Mouse (Mus musculus): ENCODE results near the gene Nr1h3. TPM values are rescaled to one million over a fixed set of nuclear protein-coding genes. Genes with fewer than 3 reads are reported as not detected.

Nr1h3 gene
- polyA plus RNA-seq, 1 experiment from 2014 or later, result 2.6 TPM

DNA sequence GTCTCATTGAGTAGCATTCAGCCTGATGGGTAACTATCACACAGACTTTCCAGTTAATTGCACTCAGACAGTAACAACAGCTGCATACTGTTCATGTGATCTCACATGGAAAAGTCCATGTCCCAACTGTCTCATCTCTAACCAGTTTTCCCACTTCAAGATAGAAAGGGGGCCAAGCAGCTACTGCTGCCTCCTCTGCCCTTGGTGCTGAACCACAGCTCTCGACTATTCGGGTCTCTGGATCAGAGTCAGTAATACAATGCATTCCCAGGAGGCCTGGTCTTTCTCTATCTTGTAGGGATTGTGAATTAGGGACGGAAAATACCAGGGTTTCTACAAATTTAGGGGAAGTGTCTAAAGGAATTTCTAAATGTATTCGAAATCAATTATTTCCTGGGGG, 22.8 kb downstream of the Nr1h3 start:
- no peak overlapping the region for H3K4me3 ChIP-seq (ENCODE audit: low read length)
- no peak for ATAC-seq
- no peaks in the 10 kb centered on the region for H3K9me3 ChIP-seq (ENCODE audit: control insufficient read depth, low read length)
- H3K4me1 ChIP-seq (ENCODE audit: control insufficient read depth, insufficient read depth, low read depth, low read length), result peaks cover 22% of the 10 kb centered on the region
- H3K4me2 ChIP-seq (ENCODE audit: low read length), result no peak overlapping the region
- H3K36me3 ChIP-seq (ENCODE audit: control insufficient read depth, insufficient read depth, low read length), result peaks cover 11% of the 10 kb centered on the region
- 37% methylated on average over 4 of the region's 4 CpGs for WGBS
- H3K27me3 ChIP-seq (replicated peaks; ENCODE audit: control insufficient read depth, insufficient read depth, low read length), result no peaks in the 10 kb centered on the region
- no peak overlapping the region for H3K9ac ChIP-seq (ENCODE audit: low read depth, low read length)
- H3K27ac ChIP-seq (ENCODE audit: low read depth, low read length), result no peak overlapping the region

DNA sequence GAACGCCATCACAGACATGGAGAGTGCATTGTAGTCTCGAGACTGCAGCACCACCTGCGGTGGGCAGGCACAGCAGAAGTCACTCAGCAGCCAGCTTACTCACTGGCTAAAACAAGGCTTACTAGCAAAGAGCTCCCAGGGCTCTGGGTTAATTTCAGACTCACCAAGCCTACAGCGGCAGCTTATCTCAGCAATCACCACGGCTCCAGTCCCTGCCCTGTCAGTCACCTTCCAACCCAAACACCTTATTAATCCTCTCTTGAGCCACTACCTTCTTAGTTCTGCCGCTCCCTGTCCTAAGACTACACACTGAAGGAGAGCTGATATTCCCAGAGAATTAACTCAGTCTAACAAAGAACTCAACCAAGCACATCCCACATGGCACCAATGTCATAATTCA, 26.4 kb downstream of the Nr1h3 start:
- H3K27me3 ChIP-seq (replicated peaks; ENCODE audit: control insufficient read depth, insufficient read depth, low read length), result no peaks in the 10 kb centered on the region
- 78% methylated on average over 6 of the region's 6 CpGs for WGBS
- no peak for ATAC-seq
- no peak overlapping the region for H3K4me2 ChIP-seq (ENCODE audit: low read length)
- H3K9me3 ChIP-seq (ENCODE audit: control insufficient read depth, low read length), result no peaks in the 10 kb centered on the region
- H3K4me3 ChIP-seq (ENCODE audit: low read length), result no peak overlapping the region
- peaks cover 26% of the 10 kb centered on the region for H3K36me3 ChIP-seq (ENCODE audit: control insufficient read depth, insufficient read depth, low read length)
- H3K27ac ChIP-seq (ENCODE audit: low read depth, low read length), result no peak overlapping the region
- no peak overlapping the region for H3K9ac ChIP-seq (ENCODE audit: low read depth, low read length)
- peaks cover 10% of the 10 kb centered on the region for H3K4me1 ChIP-seq (ENCODE audit: control insufficient read depth, insufficient read depth, low read depth, low read length)

DNA sequence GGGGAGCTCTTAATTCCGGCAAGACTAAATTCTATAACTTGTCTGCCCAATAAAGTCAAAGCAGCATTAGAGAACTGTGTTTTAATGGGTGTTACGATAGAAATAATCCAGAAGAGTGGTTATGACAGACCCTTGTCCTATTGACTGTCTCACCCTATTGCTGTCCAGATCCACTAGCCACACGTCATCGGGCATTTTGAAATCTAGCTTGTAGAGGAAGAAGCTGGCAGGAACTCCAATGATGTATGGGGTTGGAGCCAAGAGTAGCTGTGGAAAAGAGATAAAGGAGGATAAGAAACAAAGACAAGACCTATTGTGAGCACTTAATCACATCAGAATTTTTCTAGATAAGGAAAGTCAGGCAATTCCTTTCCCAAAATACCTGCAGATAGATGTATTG, 27.1 kb downstream of the Nr1h3 start:
- H3K36me3 ChIP-seq (ENCODE audit: control insufficient read depth, insufficient read depth, low read length), result peaks cover 28% of the 10 kb centered on the region
- 88% methylated on average over 4 of the region's 4 CpGs for WGBS
- H3K4me3 ChIP-seq (ENCODE audit: low read length), result no peak overlapping the region

DNA sequence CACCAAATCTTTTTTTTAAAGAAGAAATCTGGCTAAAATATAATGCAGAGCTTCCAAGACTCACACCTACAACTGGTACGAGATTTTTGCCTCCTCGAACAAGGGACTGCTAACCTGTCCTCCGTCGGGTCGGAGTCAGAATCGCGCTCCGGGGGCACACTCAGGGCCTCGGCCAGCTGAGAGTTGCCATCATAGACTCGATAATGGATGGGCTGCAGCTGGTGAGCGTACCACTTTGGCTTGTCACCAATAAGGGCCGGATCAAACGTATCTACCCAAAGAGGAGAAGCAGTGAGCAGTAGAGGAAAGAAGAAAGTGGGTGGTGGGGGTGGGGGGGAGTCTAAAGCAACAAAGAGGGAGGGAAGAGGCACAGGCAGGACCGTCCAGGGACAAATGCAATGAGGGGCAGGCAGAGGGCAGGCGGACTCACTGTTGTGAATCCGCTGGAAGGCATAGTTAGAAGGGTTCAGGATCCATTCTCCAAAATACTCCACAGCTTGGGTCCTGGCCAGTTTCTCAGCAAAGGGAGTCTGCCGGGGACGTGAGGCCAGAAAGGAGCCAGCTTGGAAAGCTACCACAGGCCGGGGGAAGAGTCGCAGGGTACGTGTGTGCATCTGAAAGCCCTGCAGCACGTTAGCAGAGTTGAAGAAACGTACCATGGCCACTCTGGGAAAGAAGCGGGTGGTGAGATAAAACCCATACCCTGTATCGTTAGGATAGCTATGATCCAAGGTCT, 32.9 kb downstream of the Nr1h3 start:
- H3K9ac ChIP-seq (ENCODE audit: low read depth, low read length), result no peak overlapping the region
- no peak overlapping the region for H3K27ac ChIP-seq (ENCODE audit: low read depth, low read length)
- WGBS, result 84% methylated on average over 25 of the region's 25 CpGs
- H3K27me3 ChIP-seq (replicated peaks; ENCODE audit: control insufficient read depth, insufficient read depth, low read length), result no peaks in the 10 kb centered on the region
- H3K4me2 ChIP-seq (ENCODE audit: low read length), result no peak overlapping the region
- no peaks in the 10 kb centered on the region for H3K9me3 ChIP-seq (ENCODE audit: control insufficient read depth, low read length)
- peaks cover 43% of the 10 kb centered on the region for H3K36me3 ChIP-seq (ENCODE audit: control insufficient read depth, insufficient read depth, low read length)
- no peak for ATAC-seq
- no peak overlapping the region for H3K4me3 ChIP-seq (ENCODE audit: low read length)
- no peaks in the 10 kb centered on the region for H3K4me1 ChIP-seq (ENCODE audit: control insufficient read depth, insufficient read depth, low read depth, low read length)

More for the DNA sequence above, 27.1 kb downstream of the Nr1h3 start:
- H3K4me2 ChIP-seq (ENCODE audit: low read length), result no peak overlapping the region
- no peak overlapping the region for H3K27ac ChIP-seq (ENCODE audit: low read depth, low read length)
- no peaks in the 10 kb centered on the region for H3K27me3 ChIP-seq (replicated peaks; ENCODE audit: control insufficient read depth, insufficient read depth, low read length)
- no peak overlapping the region for H3K9ac ChIP-seq (ENCODE audit: low read depth, low read length)
- H3K9me3 ChIP-seq (ENCODE audit: control insufficient read depth, low read length), result no peaks in the 10 kb centered on the region
- peaks cover 3% of the 10 kb centered on the region; the same call in 1 of the 2 replicates for H3K4me1 ChIP-seq (ENCODE audit: control insufficient read depth, insufficient read depth, low read depth, low read length)
- ATAC-seq, result no peak

DNA sequence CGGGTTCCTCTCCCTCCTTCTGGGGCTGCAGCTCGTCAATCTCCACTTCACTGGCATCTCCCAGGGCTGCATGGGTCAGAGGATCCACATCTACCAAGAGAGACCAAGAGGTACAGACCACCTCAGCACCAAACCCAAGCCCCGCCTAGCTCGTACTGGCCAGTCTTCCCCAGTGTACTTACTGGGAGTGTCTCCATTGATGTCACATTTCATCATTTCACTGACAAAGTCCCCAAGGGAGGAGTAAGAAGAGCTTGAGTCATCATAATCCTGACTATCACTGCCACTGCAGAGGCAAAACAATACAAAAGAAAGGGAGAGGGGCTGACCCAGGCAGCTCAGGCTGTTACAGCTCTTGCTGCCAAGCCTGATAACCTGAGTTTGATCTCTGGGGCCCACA, 35.0 kb downstream of the Nr1h3 start:
- Histone ChIP-seq H3K4me2 (ENCODE audit: low read length) (no peak overlapping the region), H3K36me3 (ENCODE audit: control insufficient read depth, insufficient read depth, low read length) (peaks cover 45% of the 10 kb centered on the region), H3K27ac (ENCODE audit: low read depth, low read length) (no peak overlapping the region), H3K4me3 (ENCODE audit: low read length) (no peak overlapping the region), H3K4me1 (ENCODE audit: control insufficient read depth, insufficient read depth, low read depth, low read length) (no peaks in the 10 kb centered on the region), H3K9ac (ENCODE audit: low read depth, low read length) (no peak overlapping the region), H3K9me3 (ENCODE audit: control insufficient read depth, low read length) (no peaks in the 10 kb centered on the region), H3K27me3 (replicated peaks; ENCODE audit: control insufficient read depth, insufficient read depth, low read length) (no peaks in the 10 kb centered on the region)
- WGBS, result 67% methylated on average over 4 of the region's 4 CpGs
- no peak for ATAC-seq

DNA sequence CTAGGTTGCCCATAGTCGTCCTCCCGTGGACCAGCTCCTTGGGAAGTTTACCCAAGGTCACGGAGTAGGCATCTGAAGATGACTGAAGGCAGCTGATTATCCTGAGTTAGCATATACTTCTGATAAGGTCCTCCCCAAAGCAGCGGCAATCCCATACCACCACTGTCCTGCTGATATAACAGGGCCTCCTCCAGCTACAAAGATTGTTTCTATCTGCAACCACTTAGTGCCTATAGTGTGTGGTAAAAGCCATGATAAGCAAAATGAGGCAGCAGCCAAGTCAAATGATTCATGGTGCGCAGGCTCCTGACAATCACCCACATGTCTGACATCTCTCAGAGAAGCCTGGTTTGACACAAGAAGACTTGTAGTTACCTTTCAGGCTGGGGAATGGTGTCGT, 37.6 kb downstream of the Nr1h3 start:
- no peaks in the 10 kb centered on the region for H3K4me1 ChIP-seq (ENCODE audit: control insufficient read depth, insufficient read depth, low read depth, low read length)
- H3K9ac ChIP-seq (ENCODE audit: low read depth, low read length), result no peak overlapping the region
- H3K27ac ChIP-seq (ENCODE audit: low read depth, low read length), result no peak overlapping the region
- H3K4me2 ChIP-seq (ENCODE audit: low read length), result no peak overlapping the region
- peaks cover 45% of the 10 kb centered on the region for H3K36me3 ChIP-seq (ENCODE audit: control insufficient read depth, insufficient read depth, low read length)
- no peak for ATAC-seq
- H3K4me3 ChIP-seq (ENCODE audit: low read length), result no peak overlapping the region
- no peaks in the 10 kb centered on the region for H3K9me3 ChIP-seq (ENCODE audit: control insufficient read depth, low read length)
- no peaks in the 10 kb centered on the region for H3K27me3 ChIP-seq (replicated peaks; ENCODE audit: control insufficient read depth, insufficient read depth, low read length)
- 89% methylated on average over 6 of the region's 6 CpGs for WGBS

- no peak for ATAC-seq
- Histone ChIP-seq H3K27me3 (replicated peaks; ENCODE audit: control insufficient read depth, insufficient read depth, low read length) (no peaks in the 10 kb centered on the region), H3K27ac (ENCODE audit: low read depth, low read length) (no peak overlapping the region), H3K4me1 (ENCODE audit: control insufficient read depth, insufficient read depth, low read depth, low read length) (no peaks in the 10 kb centered on the region), H3K4me3 (ENCODE audit: low read length) (no peak overlapping the region), H3K36me3 (ENCODE audit: control insufficient read depth, insufficient read depth, low read length) (peaks cover 49% of the 10 kb centered on the region), H3K9me3 (ENCODE audit: control insufficient read depth, low read length) (no peaks in the 10 kb centered on the region), H3K9ac (ENCODE audit: low read depth, low read length) (no peak overlapping the region), H3K4me2 (ENCODE audit: low read length) (no peak overlapping the region)
- 90% methylated on average over 5 of the region's 5 CpGs for WGBS
Observed at GRCm38 (mm10) chr2:91163532-91163931, 39.1 kb downstream of the Nr1h3 start.

DNA sequence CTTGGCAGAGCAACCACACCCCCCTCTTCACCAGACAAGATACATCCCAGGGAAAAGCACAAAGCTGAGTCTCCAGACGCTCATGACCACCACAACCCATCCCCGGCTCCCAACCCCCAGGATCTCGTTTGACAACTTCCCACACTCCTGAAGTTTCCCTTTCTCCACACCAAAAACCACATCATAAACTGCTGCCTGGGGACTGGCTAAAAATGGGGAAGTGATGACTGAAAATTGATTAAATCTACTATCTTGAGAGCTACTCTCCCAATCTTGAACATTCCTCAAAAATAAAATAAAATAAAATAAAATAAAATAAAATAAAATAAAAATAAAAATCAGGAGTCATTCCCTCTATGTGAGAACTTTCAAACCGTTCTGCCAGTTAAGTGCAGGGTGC, 39.7 kb downstream of the Nr1h3 start:
- peaks cover 52% of the 10 kb centered on the region for H3K36me3 ChIP-seq (ENCODE audit: control insufficient read depth, insufficient read depth, low read length)
- H3K27me3 ChIP-seq (replicated peaks; ENCODE audit: control insufficient read depth, insufficient read depth, low read length), result no peaks in the 10 kb centered on the region
- no peak overlapping the region for H3K27ac ChIP-seq (ENCODE audit: low read depth, low read length)
- H3K9me3 ChIP-seq (ENCODE audit: control insufficient read depth, low read length), result no peaks in the 10 kb centered on the region
- ATAC-seq, result no peak
- H3K9ac ChIP-seq (ENCODE audit: low read depth, low read length), result no peak overlapping the region
- no peaks in the 10 kb centered on the region for H3K4me1 ChIP-seq (ENCODE audit: control insufficient read depth, insufficient read depth, low read depth, low read length)
- no peak overlapping the region for H3K4me2 ChIP-seq (ENCODE audit: low read length)
- WGBS, result 88% methylated on average over 4 of the region's 4 CpGs
- H3K4me3 ChIP-seq (ENCODE audit: low read length), result no peak overlapping the region

DNA sequence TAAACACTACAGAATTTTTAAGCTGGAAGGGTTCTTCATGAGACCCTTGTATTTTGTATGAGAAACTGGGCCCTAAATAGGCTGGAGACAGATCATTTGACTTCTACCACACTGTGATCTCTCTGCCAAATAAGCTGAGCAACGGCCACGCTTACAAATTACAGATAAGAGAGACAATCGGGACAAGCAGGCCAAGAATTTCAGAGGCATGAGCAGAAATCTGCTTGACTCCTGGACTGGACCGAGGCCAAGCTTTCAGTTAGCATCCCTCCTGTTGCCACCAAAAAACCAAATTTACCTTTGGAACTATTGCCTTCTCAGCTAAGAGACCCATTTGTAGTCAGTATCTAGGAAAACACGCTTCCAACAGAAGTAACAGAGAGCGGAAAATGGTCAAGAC, 42.0 kb downstream of the Nr1h3 start:
- no peak for ATAC-seq
- Histone ChIP-seq H3K9me3 (ENCODE audit: control insufficient read depth, low read length) (no peaks in the 10 kb centered on the region), H3K4me1 (ENCODE audit: control insufficient read depth, insufficient read depth, low read depth, low read length) (no peaks in the 10 kb centered on the region), H3K4me2 (ENCODE audit: low read length) (no peak overlapping the region), H3K27ac (ENCODE audit: low read depth, low read length) (no peak overlapping the region), H3K9ac (ENCODE audit: low read depth, low read length) (no peak overlapping the region), H3K27me3 (replicated peaks; ENCODE audit: control insufficient read depth, insufficient read depth, low read length) (no peaks in the 10 kb centered on the region), H3K4me3 (ENCODE audit: low read length) (no peak overlapping the region), H3K36me3 (ENCODE audit: control insufficient read depth, insufficient read depth, low read length) (peaks cover 57% of the 10 kb centered on the region)
- WGBS, result 90% methylated on average over 6 of the region's 6 CpGs

Data from hindbrain, embryonic 16.5 days (tissue).